8 mouse cellular contexts compared by ENCODE assay signal in genomic region chrX:75382195-75382771, GRCm38 (mm10). TPM values are rescaled to one million over a fixed set of nuclear protein-coding genes. Genes with fewer than 3 reads are reported as not detected.
DNase-seq lines count a peak whose midpoint lies in the region; ATAC-seq and TF ChIP-seq lines count a peak whose summit lies in the region.

Fundc2 (plus strand) TSS chrX:75382399.
F8 (minus strand) TSS chrX:75382615.

- peak; percentile 98 for ATAC-seq in activated CD4-positive, CD25-positive, alpha-beta regulatory T cell, adult 4 months
- ATAC-seq in common myeloid progenitor, adult 5-6 weeks (replicated peaks; ENCODE audit: low read depth, poor library complexity, severe bottlenecking) = peak; percentile 98
- peak; percentile 98 for ATAC-seq in hindbrain, postnatal 0 days

- H3K27ac ChIP-seq in gastrocnemius, adult 2 months = peak within 1 kb of the TSS; percentile 93
- peak within 1 kb of the TSS; percentile 62; the same call in 1 of the 2 replicates for H3K27ac ChIP-seq in hindbrain, postnatal 0 days

- no peaks in the 10 kb centered on the region for H3K36me3 ChIP-seq in hindbrain, postnatal 0 days (ENCODE audit: insufficient read depth, low read length)

- peak; percentile 87 for DNase-seq in gastrocnemius, adult 2 months
- peak; percentile 83 for DNase-seq in hindbrain, postnatal 0 days (ENCODE audit: low spot score)
- peak; percentile 18 to 63 for DNase-seq in left cerebral cortex, adult 18-20 months (ENCODE audit: low spot score in 2 of 2)
- peak; percentile 64 to 90 for DNase-seq in lung, postnatal 4 days
- peak; percentile 72 for DNase-seq in retina, postnatal 7 days (ENCODE audit: low read depth, low spot score)
- peak; percentile 10 to 35 for DNase-seq in urinary bladder, adult 18-20 months (ENCODE audit: low spot score in 2 of 2)

- H3K9me3 ChIP-seq in hindbrain, postnatal 0 days (ENCODE audit: low read length) = no peaks in the 10 kb centered on the region

- H3K27me3 ChIP-seq in hindbrain, postnatal 0 days (ENCODE audit: insufficient read depth, low read length) = no peaks in the 10 kb centered on the region

- peak within 1 kb of the TSS; percentile 82 for H3K4me3 ChIP-seq in gastrocnemius, adult 2 months
- peak within 1 kb of the TSS; percentile 51 for H3K4me3 ChIP-seq in hindbrain, postnatal 0 days (ENCODE audit: low read length)

- no peak for TF ChIP-seq CTCF in gastrocnemius, adult 2 months (IDR thresholded peaks at IDR 0.05)
- no peak for TF ChIP-seq CTCF in hindbrain, postnatal 0 days (IDR thresholded peaks at IDR 0.05; ENCODE audit: low read depth)

- H3K4me2 ChIP-seq in hindbrain, postnatal 0 days (ENCODE audit: low read depth, low read length) = peak within 1 kb of the TSS; percentile 55

- no peaks in the 10 kb centered on the region for H3K4me1 ChIP-seq in hindbrain, postnatal 0 days (ENCODE audit: insufficient read depth, low read length)

- 19% methylated on average over 24 of the region's 25 CpGs for WGBS in hindbrain, postnatal 0 days

- intact Hi-C loops in gastrocnemius, adult 2 months (cut with DNase I) = loop anchor here (5.0 kb wide), 2 partner anchors 35 to 250 kb away; partner anchors contain the start of genes Brcc3, Cmc4, Mpp1 and Mtcp1

- peak within 1 kb of the TSS; percentile 67 for H3K9ac ChIP-seq in hindbrain, postnatal 0 days (replicated peaks; ENCODE audit: low read length)

RNA-seq across cellular contexts. Expression of gene Fundc2, which starts in this region (rescaled TPM):
- polyA plus RNA-seq in activated CD4-positive, CD25-positive, alpha-beta regulatory T cell, adult 4 months (2017; shearing (Covaris generic)) = 100 to 1,000 TPM in 1 of 2 experiments, 10 to 100 TPM in 1; 81.2 to 141 TPM
- 74.0 and 116 TPM in 2 replicates for total RNA-seq in common myeloid progenitor, adult 5-6 weeks (2017)
- 100 to 1,000 TPM; 239 to 264 TPM for total RNA-seq in gastrocnemius, adult 2 months (2021)
- 22.1 and 23.0 TPM in 2 replicates for total RNA-seq in hindbrain, postnatal 0 days (2014; rRNA removed)
- polyA plus RNA-seq in hindbrain, postnatal 0 days (2015; fragmentation: Nextera tagmentation; extraction: Ambion mirVana) = 34.2 and 36.4 TPM in 2 replicates
- total RNA-seq in left cerebral cortex, adult 18-20 months (2021) = 10 to 100 TPM; 46.8 to 58.2 TPM

RNA-seq across cellular contexts. Expression of gene F8, which starts in this region (rescaled TPM):
- polyA plus RNA-seq in activated CD4-positive, CD25-positive, alpha-beta regulatory T cell, adult 4 months (2017; shearing (Covaris generic)) = 1 to 10 TPM in 1 of 2 experiments, under 1 TPM in 1; 0.86 to 1.1 TPM
- 0.64 and 1.3 TPM in 2 replicates for total RNA-seq in common myeloid progenitor, adult 5-6 weeks (2017)
- total RNA-seq in gastrocnemius, adult 2 months (2021) = 1 to 10 TPM in 1 of 2 experiments, under 1 TPM in 1; 0.99 to 1.1 TPM
- total RNA-seq in hindbrain, postnatal 0 days (2014; rRNA removed) = 0.75 and 4.4 TPM in 2 replicates
- polyA plus RNA-seq in hindbrain, postnatal 0 days (2015; fragmentation: Nextera tagmentation; extraction: Ambion mirVana) = 1.4 and 1.9 TPM in 2 replicates
- 1 to 10 TPM; 3.0 to 3.4 TPM for total RNA-seq in left cerebral cortex, adult 18-20 months (2021)

Comparison
In these comparisons a context has a peak if more than half of its experiments do, and no peak if none do; other contexts are left out.
1. Peak in every context shown above with its lines: DNase-seq, ATAC-seq, H3K4me3 ChIP-seq and H3K27ac ChIP-seq.
2. DNase-seq: peak in every context shown above with its lines; median percentile 87 in gastrocnemius, adult 2 months; 83 in hindbrain, postnatal 0 days; 77 in lung, postnatal 4 days; 72 in retina, postnatal 7 days; 40 in left cerebral cortex, adult 18-20 months; 22 in urinary bladder, adult 18-20 months.